Mouse (Mus musculus) bone marrow, adult 2 months (tissue): ENCODE measurements around the gene Klrb1f. TPM values are rescaled to one million over a fixed set of nuclear protein-coding genes. Genes with fewer than 3 reads are reported as not detected.

ENCODE experiments used
- H3K27ac ChIP-seq: fragments of 200-500 bp; 2 replicates; pipeline ENCODE4 v1.5.1; 2012; ENCODE audit warnings: low read depth, mild to moderate bottlenecking, control low read depth, inconsistent platforms, low read length; ENCODE audit not compliant: control insufficient read depth, poor library complexity, insufficient read depth
- H3K4me1 ChIP-seq: fragments of 200-500 bp; 2 replicates; pipeline ENCODE4 v1.6.1; 2011; ENCODE audit warnings: low read length; ENCODE audit not compliant: control insufficient read depth, insufficient read depth
- H3K4me3 ChIP-seq: fragments of 200-500 bp; replicated peaks from 2 replicates; pipeline ENCODE3; 2011; ENCODE audit warnings: mild to moderate bottlenecking, low read depth, low read length, control low read depth; ENCODE audit not compliant: control insufficient read depth
- CTCF ChIP-seq: fragments of 200-500 bp; IDR thresholded peaks from 2 replicates; pipeline ENCODE4 v1.5.1; 2011; ENCODE audit warnings: low read length, control low read depth; ENCODE audit not compliant: control insufficient read depth, insufficient read depth
- POLR2A ChIP-seq: fragments of 200-500 bp; IDR thresholded peaks from 2 replicates; pipeline ENCODE4 v1.6.1; 2011; ENCODE audit warnings: low read depth, mild to moderate bottlenecking, control low read depth, low read length, borderline replicate concordance; ENCODE audit not compliant: control insufficient read depth
- WGBS: fragments of 180-500 bp; shearing (Covaris S2); methylation state at CpG from one replicate; pipeline ENCODE4 v1.1.7; 2018; 5-methylcytosine and 5-hydroxymethylcytosine counted together
- polyA plus RNA-seq: library from polyadenylated mRNA; stranded (reverse); fragments of >200 nt; gene quantifications from 2 replicates; pipeline ENCODE4 v1.2.4, GENCODE M21; 2011; ENCODE audit warnings: low replicate concordance; ENCODE audit not compliant: missing spikeins, insufficient read depth, insufficient read length

Gene Klrb1f
- polyA plus RNA-seq, 1 experiment, result 3.8 TPM

- Histone ChIP-seq H3K4me1 (peaks cover 8% of the 10 kb centered on the region; the same call in 1 of the 2 replicates), H3K27ac (peak overlapping the region; percentile 84), H3K4me3 (no peak overlapping the region)
- TF ChIP-seq CTCF (no peak), POLR2A (no peak)
Measured at GRCm38 (mm10) chr6:129036326-129036725, 9.4 kb upstream of the Klrb1f start.

DNA sequence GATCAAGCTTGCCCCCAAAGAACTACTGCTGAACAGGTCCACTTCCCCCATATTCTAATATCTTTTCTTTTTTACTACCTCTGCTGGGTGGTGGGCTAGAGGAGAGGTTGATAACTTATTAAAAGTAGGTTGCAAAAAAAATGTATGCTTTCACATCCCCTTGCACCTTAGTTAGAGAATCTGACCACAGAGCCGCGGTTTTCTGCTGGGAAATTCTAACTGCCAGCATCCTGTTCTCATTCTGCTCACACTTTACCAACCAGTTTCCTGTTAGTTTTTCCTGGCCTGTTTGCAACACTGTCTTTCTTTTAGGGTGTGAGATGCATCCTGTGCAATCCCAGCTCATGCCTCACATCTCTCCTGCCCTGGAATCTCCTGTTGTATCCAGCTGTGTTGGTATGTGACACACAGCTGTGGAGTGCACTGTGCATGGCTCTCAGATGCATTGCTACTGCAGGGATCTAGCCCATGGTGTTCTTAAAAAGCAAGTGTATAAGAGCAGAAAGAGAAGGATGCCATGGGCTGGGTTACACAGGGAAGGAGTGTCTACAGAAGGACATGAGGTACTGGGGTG lies 8.7 kb upstream of the Klrb1f start:
- no peak overlapping the region for H3K4me3 ChIP-seq
- WGBS, result 4% methylated on average over 2 of the region's 2 CpGs
- TF ChIP-seq CTCF (no peak), POLR2A (no peak)
- peaks cover 8% of the 10 kb centered on the region; the same call in 1 of the 2 replicates for H3K4me1 ChIP-seq
- H3K27ac ChIP-seq, result peak overlapping the region; percentile 84

DNA sequence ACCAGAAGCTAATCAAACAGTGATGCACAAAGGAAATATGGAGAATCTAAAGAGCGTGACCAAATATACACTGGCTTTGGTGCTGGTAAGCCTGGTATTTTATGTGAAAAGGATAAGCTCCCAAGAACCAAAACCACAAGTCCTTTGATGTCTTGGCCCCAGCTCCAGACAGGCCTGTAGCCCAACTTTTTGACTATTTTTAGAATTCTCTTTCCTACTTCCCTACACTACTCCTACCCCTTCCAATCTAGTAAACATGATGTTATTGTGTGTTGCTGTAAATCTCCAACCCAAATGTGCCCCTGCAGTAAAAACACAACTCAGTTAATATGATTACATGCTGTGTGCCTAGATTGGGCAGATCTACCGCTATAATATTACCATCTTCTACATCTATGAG lies 4.2 kb upstream of the Klrb1f start:
- no peak overlapping the region for H3K4me3 ChIP-seq
- TF ChIP-seq POLR2A (no peak), CTCF (no peak)
- H3K4me1 ChIP-seq, result peaks cover 5% of the 10 kb centered on the region; the same call in 1 of the 2 replicates
- 93% methylated on average over 2 of the region's 2 CpGs for WGBS
- H3K27ac ChIP-seq, result no peak overlapping the region

DNA sequence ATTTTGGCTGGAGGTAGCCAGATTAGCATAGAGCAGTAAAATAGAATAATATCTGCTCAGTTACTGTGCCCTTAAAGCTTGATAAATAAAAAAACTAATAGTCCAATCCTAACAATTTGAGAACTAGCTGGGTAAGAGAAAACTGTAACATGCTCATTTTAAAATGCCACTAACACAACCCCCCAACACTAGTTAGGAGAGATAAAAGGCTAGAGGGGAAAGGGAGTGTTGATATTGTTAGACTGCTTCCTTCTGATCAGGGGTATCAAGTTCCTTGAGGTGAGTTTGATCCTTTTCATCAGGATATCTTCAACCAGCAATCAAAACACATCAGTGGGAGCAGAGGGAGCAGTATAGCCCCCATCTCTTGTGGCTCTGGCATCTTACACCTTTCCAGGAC lies 3.2 kb upstream of the Klrb1f start:
- Histone ChIP-seq H3K4me3 (no peak overlapping the region), H3K27ac (no peak overlapping the region), H3K4me1 (peaks cover 2% of the 10 kb centered on the region; the same call in 1 of the 2 replicates)
- TF ChIP-seq CTCF (no peak), POLR2A (no peak)

DNA sequence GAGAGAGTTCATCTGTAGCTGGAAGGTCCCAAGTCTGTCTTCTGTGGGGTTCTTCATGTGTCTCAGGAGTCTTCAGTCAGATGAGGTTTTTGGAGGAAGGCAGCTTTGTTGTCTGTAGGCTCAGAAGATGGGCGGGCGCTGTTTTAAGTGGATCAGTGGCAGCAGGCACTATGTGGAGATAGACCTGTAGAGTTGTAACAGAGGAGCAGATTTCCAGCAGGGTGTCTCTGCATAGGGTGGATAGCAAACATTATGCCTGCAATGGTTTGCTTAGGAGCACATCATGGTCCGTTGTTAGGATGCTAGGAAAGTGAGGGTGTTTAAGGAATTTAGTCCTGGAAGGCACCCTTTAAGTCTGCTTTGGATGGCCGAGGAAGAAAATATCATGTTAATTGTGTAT lies 2.7 kb downstream of the Klrb1f start:
- TF ChIP-seq CTCF, result no peak
- TF ChIP-seq POLR2A, result no peak
- WGBS, result 40% methylated on average over 4 of the region's 4 CpGs
- Histone ChIP-seq H3K27ac (peak overlapping the region; percentile 2; the same call in 1 of the 2 replicates), H3K4me3 (no peak overlapping the region), H3K4me1 (no peaks in the 10 kb centered on the region; the same call in 1 of the 2 replicates)

DNA sequence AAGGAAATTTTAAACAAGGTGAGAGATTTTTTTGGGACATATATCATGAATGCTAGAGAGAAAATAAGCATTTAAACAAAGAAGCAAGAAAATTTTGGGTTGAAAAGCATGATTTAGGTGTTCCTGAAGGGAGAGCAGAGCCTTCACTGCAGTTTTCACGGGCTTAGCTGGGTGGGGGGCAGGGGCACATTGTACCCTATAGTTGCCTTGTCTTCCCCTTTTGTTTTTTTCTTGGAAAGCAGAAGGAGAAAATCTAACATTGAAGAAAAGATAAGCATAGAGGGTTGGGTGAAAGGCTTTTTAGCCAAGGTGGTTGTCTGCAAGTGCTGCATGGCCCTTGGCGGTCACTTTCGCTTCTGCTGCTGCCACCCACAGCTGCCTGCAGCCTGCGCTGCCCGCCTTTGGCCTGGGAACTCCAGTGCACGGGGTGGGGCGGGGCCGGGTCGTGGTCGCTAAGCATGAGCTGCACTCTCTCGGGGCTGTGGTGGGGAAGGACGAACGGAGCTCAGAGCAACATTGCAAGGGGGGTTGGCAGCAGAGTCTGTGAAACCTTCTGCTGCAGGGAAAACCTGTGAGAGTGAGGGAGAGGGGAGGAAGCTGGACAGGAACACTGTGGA lies 3.3 kb downstream of the Klrb1f start:
- WGBS, result 1% methylated on average over 13 of the region's 13 CpGs
- no peaks in the 10 kb centered on the region; the same call in 1 of the 2 replicates for H3K4me1 ChIP-seq
- H3K4me3 ChIP-seq, result peak overlapping the region; percentile 56
- TF ChIP-seq CTCF (no peak), POLR2A (peak; percentile 72; the same call in 1 of the 2 replicates)
- peak overlapping the region; percentile 56 for H3K27ac ChIP-seq

- Histone ChIP-seq H3K27ac (peak overlapping the region; percentile 91), H3K4me3 (peak overlapping the region; percentile 56), H3K4me1 (no peaks in the 10 kb centered on the region; the same call in 1 of the 2 replicates)
- 6% methylated on average over 8 of the region's 8 CpGs for WGBS
- TF ChIP-seq CTCF (no peak), POLR2A (no peak)
Measured at GRCm38 (mm10) chr6:129049596-129050251, 4.0 kb downstream of the Klrb1f start.

- H3K27ac ChIP-seq, result no peak overlapping the region
- no peak for TF ChIP-seq CTCF
- TF ChIP-seq POLR2A, result no peak
- H3K4me3 ChIP-seq, result no peak overlapping the region
- no peaks in the 10 kb centered on the region; the same call in 1 of the 2 replicates for H3K4me1 ChIP-seq
- 56% methylated on average over 3 of the region's 3 CpGs for WGBS
Measured at GRCm38 (mm10) chr6:129051086-129051485, 5.4 kb downstream of the Klrb1f start.
